Mouse (Mus musculus) retina, adult 2 months (tissue): Measurements from ENCODE around the gene Map9.
"Not testable (repeated sequence)": the region's sequence is repeated elsewhere in the genome, so short reads cannot be mapped to it uniquely, and the experiment has no call there.

Experiments used
- DNase-seq: peaks from one replicate; pipeline ENCODE4 v3.0.0-alpha.2; 2012; ENCODE audit warnings: low read depth, low spot score

Map9 gene

GRCm38 (mm10) chr3:82357797-82358524 lies at the start of gene Map9:
Map9 (plus strand) TSS chr3:82358044.
- peak; percentile 96 for DNase-seq

GRCm38 (mm10) chr3:82315728-82316127 lies 42.1 kb upstream of the Map9 start:
- DNase-seq, result no peak

- DNase-seq, result not testable (repeated sequence)
Observed at GRCm38 (mm10) chr3:82326736-82327135, 31.1 kb upstream of the Map9 start.

GRCm38 (mm10) chr3:82332067-82332466 lies 25.8 kb upstream of the Map9 start:
- no peak for DNase-seq

GRCm38 (mm10) chr3:82332536-82332935 lies 25.3 kb upstream of the Map9 start:
- DNase-seq, result no peak

GRCm38 (mm10) chr3:82333128-82333969 lies 24.5 kb upstream of the Map9 start:
- no peak for DNase-seq

- DNase-seq, result no peak
Observed at GRCm38 (mm10) chr3:82340111-82340510, 17.7 kb upstream of the Map9 start.

GRCm38 (mm10) chr3:82348277-82348860 lies 9.5 kb upstream of the Map9 start:
- DNase-seq, result no peak

- no peak for DNase-seq
Observed at GRCm38 (mm10) chr3:82350321-82350720, 7.5 kb upstream of the Map9 start.

- DNase-seq, result no peak
Observed at GRCm38 (mm10) chr3:82357340-82357739, 504 bp upstream of the Map9 start.

- DNase-seq, result no peak
Observed at GRCm38 (mm10) chr3:82359036-82359435, 1.2 kb downstream of the Map9 start.

- DNase-seq, result no peak
Observed at GRCm38 (mm10) chr3:82362452-82362851, 4.6 kb downstream of the Map9 start.

GRCm38 (mm10) chr3:82364505-82364904 lies 6.7 kb downstream of the Map9 start:
- DNase-seq, result no peak

GRCm38 (mm10) chr3:82364988-82365387 lies 7.1 kb downstream of the Map9 start:
- no peak for DNase-seq

GRCm38 (mm10) chr3:82369063-82369860 lies 11.4 kb downstream of the Map9 start:
- no peak for DNase-seq

GRCm38 (mm10) chr3:82370439-82371011 lies 12.7 kb downstream of the Map9 start:
- no peak for DNase-seq

GRCm38 (mm10) chr3:82376965-82377364 lies 19.1 kb downstream of the Map9 start:
- DNase-seq, result no peak

GRCm38 (mm10) chr3:82382325-82382724 lies 24.5 kb downstream of the Map9 start:
- DNase-seq, result no peak

- DNase-seq, result no peak
Observed at GRCm38 (mm10) chr3:82385091-82385490, 27.2 kb downstream of the Map9 start.

- no peak for DNase-seq
Observed at GRCm38 (mm10) chr3:82405830-82406229, 48.0 kb downstream of the Map9 start.

GRCm38 (mm10) chr3:82406336-82406735 lies 48.5 kb downstream of the Map9 start:
- no peak for DNase-seq
